Mouse (Mus musculus): Measurements from ENCODE around the gene Nr6a1. TPM values are rescaled to one million over a fixed set of nuclear protein-coding genes. Genes with fewer than 3 reads are reported as not detected.

Nr6a1 gene
- polyA plus RNA-seq, 1 experiment from 2014 or later, result 1.9 TPM

- Histone ChIP-seq H3K9me3 (ENCODE audit: low read depth, low read length) (no peaks in the 10 kb centered on the region), H3K4me3 (ENCODE audit: low read depth, low read length) (no peak overlapping the region), H3K36me3 (ENCODE audit: insufficient read depth) (no peaks in the 10 kb centered on the region), H3K4me1 (ENCODE audit: insufficient read depth) (peaks cover 12% of the 10 kb centered on the region; the same call in 1 of the 2 replicates), H3K27ac (ENCODE audit: low read depth) (no peak overlapping the region), H3K27me3 (ENCODE audit: insufficient read depth, low read length) (peaks cover 7% of the 10 kb centered on the region), H3K4me2 (no peak overlapping the region), H3K9ac (no peak overlapping the region)
- WGBS, result 43% methylated on average over 8 of the region's 8 CpGs
- TF ChIP-seq CTCF (IDR thresholded peaks at IDR 0.05; ENCODE audit: low read depth), result no peak
- ATAC-seq (ENCODE audit: insufficient read depth) (no peak; the same call in 1 of the 2 replicates), DNase-seq (no peak)
Measured at GRCm38 (mm10) chr2:38718676-38719075, 208.8 kb downstream of the Nr6a1 start.

- Histone ChIP-seq H3K9me3 (ENCODE audit: low read depth, low read length) (no peaks in the 10 kb centered on the region), H3K4me3 (ENCODE audit: low read depth, low read length) (no peak overlapping the region), H3K4me2 (no peak overlapping the region), H3K36me3 (ENCODE audit: insufficient read depth) (no peaks in the 10 kb centered on the region), H3K27ac (ENCODE audit: low read depth) (no peak overlapping the region), H3K9ac (no peak overlapping the region), H3K4me1 (ENCODE audit: insufficient read depth) (peaks cover 12% of the 10 kb centered on the region; the same call in 1 of the 2 replicates), H3K27me3 (ENCODE audit: insufficient read depth, low read length) (peaks cover 19% of the 10 kb centered on the region)
- TF ChIP-seq CTCF (IDR thresholded peaks at IDR 0.05; ENCODE audit: low read depth), result no peak
- WGBS, result 58% methylated on average over 2 of the region's 2 CpGs
- DNase-seq (no peak), ATAC-seq (ENCODE audit: insufficient read depth) (no peak)
Measured at GRCm38 (mm10) chr2:38717436-38717835, 210.1 kb downstream of the Nr6a1 start.

GRCm38 (mm10) chr2:38714324-38714723, 213.2 kb downstream of the Nr6a1 start, which contains the start of gene Nr5a1:
TSS of gene Nr5a1 (minus strand) at chr2:38714542.
- Histone ChIP-seq H3K9me3 (ENCODE audit: low read depth, low read length) (no peaks in the 10 kb centered on the region), H3K27me3 (ENCODE audit: insufficient read depth, low read length) (peaks cover 50% of the 10 kb centered on the region)
- ATAC-seq (ENCODE audit: insufficient read depth), result no peak

GRCm38 (mm10) chr2:38713596-38713995, 213.9 kb downstream of the Nr6a1 start:
- Histone ChIP-seq H3K4me3 (ENCODE audit: low read depth, low read length) (no peak overlapping the region), H3K4me2 (no peak overlapping the region), H3K9me3 (ENCODE audit: low read depth, low read length) (no peaks in the 10 kb centered on the region), H3K27ac (ENCODE audit: low read depth) (no peak overlapping the region), H3K36me3 (ENCODE audit: insufficient read depth) (no peaks in the 10 kb centered on the region), H3K27me3 (ENCODE audit: insufficient read depth, low read length) (peaks cover 57% of the 10 kb centered on the region), H3K9ac (no peak overlapping the region), H3K4me1 (ENCODE audit: insufficient read depth) (peaks cover 5% of the 10 kb centered on the region)
- DNase-seq (no peak), ATAC-seq (ENCODE audit: insufficient read depth) (no peak)
- 79% methylated on average over 3 of the region's 3 CpGs for WGBS
- TF ChIP-seq CTCF (IDR thresholded peaks at IDR 0.05; ENCODE audit: low read depth), result no peak

More at GRCm38 (mm10) chr2:38714324-38714723, 213.2 kb downstream of the Nr6a1 start, which contains the start of gene Nr5a1:
- WGBS, result 88% methylated on average over 13 of the region's 13 CpGs
- Histone ChIP-seq H3K27ac (ENCODE audit: low read depth) (no peak within 1 kb of the TSS), H3K4me1 (ENCODE audit: insufficient read depth) (peaks cover 11% of the 10 kb centered on the region), H3K9ac (no peak within 1 kb of the TSS), H3K36me3 (ENCODE audit: insufficient read depth) (no peaks in the 10 kb centered on the region), H3K4me3 (ENCODE audit: low read depth, low read length) (no peak within 1 kb of the TSS), H3K4me2 (no peak within 1 kb of the TSS)
- no peak for TF ChIP-seq CTCF (IDR thresholded peaks at IDR 0.05; ENCODE audit: low read depth)
- DNase-seq, result no peak

- Histone ChIP-seq H3K27ac (ENCODE audit: low read depth) (no peak overlapping the region), H3K4me2 (no peak overlapping the region), H3K9ac (no peak overlapping the region), H3K4me1 (ENCODE audit: insufficient read depth) (peaks cover 5% of the 10 kb centered on the region; the same call in 1 of the 2 replicates), H3K4me3 (ENCODE audit: low read depth, low read length) (no peak overlapping the region), H3K36me3 (ENCODE audit: insufficient read depth) (no peaks in the 10 kb centered on the region), H3K9me3 (ENCODE audit: low read depth, low read length) (no peaks in the 10 kb centered on the region), H3K27me3 (ENCODE audit: insufficient read depth, low read length) (peaks cover 66% of the 10 kb centered on the region)
- TF ChIP-seq CTCF (IDR thresholded peaks at IDR 0.05; ENCODE audit: low read depth), result no peak
- ATAC-seq (ENCODE audit: insufficient read depth), result no peak
- 36% methylated on average over 10 of the region's 11 CpGs for WGBS
- DNase-seq, result no peak
Measured at GRCm38 (mm10) chr2:38712769-38713125, 214.7 kb downstream of the Nr6a1 start.

- 8% methylated on average over 54 of the region's 58 CpGs for WGBS
- TF ChIP-seq CTCF (IDR thresholded peaks at IDR 0.05; ENCODE audit: low read depth), result no peak
- Histone ChIP-seq H3K9ac (no peak overlapping the region), H3K9me3 (ENCODE audit: low read depth, low read length) (no peaks in the 10 kb centered on the region), H3K36me3 (ENCODE audit: insufficient read depth) (no peaks in the 10 kb centered on the region), H3K27me3 (ENCODE audit: insufficient read depth, low read length) (peaks cover 71% of the 10 kb centered on the region), H3K4me3 (ENCODE audit: low read depth, low read length) (peak overlapping the region; percentile 32), H3K27ac (ENCODE audit: low read depth) (no peak overlapping the region), H3K4me1 (ENCODE audit: insufficient read depth) (peaks cover 5% of the 10 kb centered on the region; the same call in 1 of the 2 replicates), H3K4me2 (peak overlapping the region; percentile 54)
- ATAC-seq (ENCODE audit: insufficient read depth) (no peak), DNase-seq (no peak)
Measured at GRCm38 (mm10) chr2:38712076-38712768, 215.3 kb downstream of the Nr6a1 start.

- Histone ChIP-seq H3K27ac (ENCODE audit: low read depth) (no peak overlapping the region), H3K27me3 (ENCODE audit: insufficient read depth, low read length) (peaks cover 79% of the 10 kb centered on the region), H3K4me1 (ENCODE audit: insufficient read depth) (peaks cover 5% of the 10 kb centered on the region; the same call in 1 of the 2 replicates), H3K4me3 (ENCODE audit: low read depth, low read length) (peak overlapping the region; percentile 32; the same call in 1 of the 2 replicates), H3K36me3 (ENCODE audit: insufficient read depth) (no peaks in the 10 kb centered on the region), H3K9me3 (ENCODE audit: low read depth, low read length) (no peaks in the 10 kb centered on the region), H3K9ac (no peak overlapping the region), H3K4me2 (peak overlapping the region; percentile 54)
- no peak for DNase-seq
- ATAC-seq (ENCODE audit: insufficient read depth), result no peak
- no peak for TF ChIP-seq CTCF (IDR thresholded peaks at IDR 0.05; ENCODE audit: low read depth)
- WGBS, result 1% methylated on average over 39 of the region's 40 CpGs
Measured at GRCm38 (mm10) chr2:38711421-38711861, 216.0 kb downstream of the Nr6a1 start.
